Mouse (Mus musculus) stomach, postnatal 0 days (tissue): ENCODE results near the gene Hvcn1. TPM values are rescaled to one million over a fixed set of nuclear protein-coding genes. Genes with fewer than 3 reads are reported as not detected.

ENCODE experiments used
- ATAC-seq: fragments of 200-750 bp; cut with Nextera tagmentation; 2 replicates; pipeline ENCODE4 v1.8.0; 2017; ENCODE audit not compliant: low FRiP score, low TSS enrichment
- DNase-seq: peaks from one replicate; pipeline ENCODE4 v3.0.0-alpha.2; 2016; ENCODE audit warnings: low spot score
- H3K27ac ChIP-seq: fragments of 300-500 bp; sonication (generic); replicated peaks from 2 replicates; pipeline ENCODE4 v1.5.1; 2014; ENCODE audit warnings: mild to moderate bottlenecking, control low read depth
- H3K27me3 ChIP-seq: fragments of 300-500 bp; sonication (generic); 2 replicates; pipeline ENCODE4 v1.6.1; 2014; ENCODE audit warnings: low read length; ENCODE audit not compliant: control insufficient read depth, insufficient read depth
- H3K36me3 ChIP-seq: fragments of 300-500 bp; sonication (generic); 2 replicates; pipeline ENCODE4 v1.6.1; 2014; ENCODE audit warnings: low read length, mixed read lengths; ENCODE audit not compliant: control insufficient read depth, insufficient read depth
- H3K4me1 ChIP-seq: fragments of 300-500 bp; sonication (generic); replicated peaks from 2 replicates; pipeline ENCODE4 v1.6.1; 2014; ENCODE audit warnings: antibody characterized with exemption; ENCODE audit not compliant: control insufficient read depth, insufficient read depth
- H3K4me2 ChIP-seq: fragments of 300-500 bp; sonication (generic); replicated peaks from 2 replicates; pipeline ENCODE4 v1.6.1; 2014; ENCODE audit warnings: low read depth, mild to moderate bottlenecking, control low read depth, moderate library complexity
- H3K4me3 ChIP-seq: fragments of 300-500 bp; sonication (generic); 2 replicates; pipeline ENCODE4 v1.5.1; 2014; ENCODE audit warnings: low read depth, low read length, control low read depth
- H3K9ac ChIP-seq: fragments of 300-500 bp; sonication (generic); 2 replicates; pipeline ENCODE4 v1.6.1; 2014; ENCODE audit warnings: mild to moderate bottlenecking, low read length, control low read depth, mixed read lengths
- H3K9me3 ChIP-seq: fragments of 300-500 bp; sonication (generic); 2 replicates; pipeline ENCODE4 v1.6.1; 2016; ENCODE audit warnings: low read length; ENCODE audit not compliant: control insufficient read depth
- CTCF ChIP-seq: IDR thresholded peaks from 2 replicates; pipeline ENCODE4 v1.5.1; 2016; ENCODE audit warnings: antibody characterized with exemption, low read depth, mild to moderate bottlenecking, moderate library complexity
- EP300 ChIP-seq: optimal IDR thresholded peaks from 2 replicates; pipeline ENCODE3; 2016; ENCODE audit warnings: antibody characterized with exemption
- WGBS: fragments of 180-500 bp; shearing (Covaris S2); extraction: QIAGEN DNeasy Blood & Tissue Kit; methylation state at CpG from one replicate; pipeline ENCODE4 v1.1.7; 2014; 5-methylcytosine and 5-hydroxymethylcytosine counted together
- polyA plus RNA-seq: library from polyadenylated mRNA; unstranded; fragments of >200 nt; fragmentation: Nextera tagmentation; extraction: Ambion mirVana; gene quantifications from 2 replicates; pipeline ENCODE4 v1.2.1, GENCODE M21; 2015

Gene Hvcn1
- polyA plus RNA-seq, 1 experiment from 2014 or later, result 2.8 TPM

DNA sequence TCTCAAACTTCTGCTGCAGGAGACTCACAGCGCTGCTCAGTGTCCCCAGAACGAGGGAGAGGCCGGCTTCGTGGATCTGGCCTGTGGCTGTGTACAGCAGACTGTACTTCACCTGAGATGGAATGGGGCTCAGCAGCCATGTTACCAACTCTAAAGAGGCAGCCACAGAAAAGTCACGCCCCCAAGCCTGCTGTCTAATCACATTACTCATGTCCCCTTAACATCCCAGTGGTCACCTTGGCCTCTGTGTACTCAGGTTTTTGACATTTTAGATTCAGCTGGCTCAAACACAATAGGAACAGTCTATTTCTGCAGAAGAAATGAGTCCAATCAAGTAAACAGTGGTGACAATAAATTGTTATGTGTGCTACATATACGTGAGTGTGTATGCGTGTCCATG, 41.3 kb downstream of the Hvcn1 start:
- DNase-seq (no peak), ATAC-seq (no peak)
- Histone ChIP-seq H3K4me1 (no peaks in the 10 kb centered on the region), H3K36me3 (no peaks in the 10 kb centered on the region), H3K9me3 (no peaks in the 10 kb centered on the region), H3K27ac (no peak overlapping the region), H3K27me3 (no peaks in the 10 kb centered on the region), H3K4me3 (no peak overlapping the region), H3K4me2 (no peak overlapping the region), H3K9ac (no peak overlapping the region)
- TF ChIP-seq EP300 (no peak), CTCF (no peak)
- 91% methylated on average over 7 of the region's 7 CpGs for WGBS

GRCm38 (mm10) chr5:122249281-122249680, 42.7 kb downstream of the Hvcn1 start:
- no peak overlapping the region for H3K9ac ChIP-seq
- H3K27ac ChIP-seq, result no peak overlapping the region
- H3K4me1 ChIP-seq, result no peaks in the 10 kb centered on the region
- H3K27me3 ChIP-seq, result no peaks in the 10 kb centered on the region
- no peaks in the 10 kb centered on the region for H3K9me3 ChIP-seq
- ATAC-seq (no peak), DNase-seq (no peak)
- H3K4me3 ChIP-seq, result no peak overlapping the region
- 86% methylated on average over 4 of the region's 4 CpGs for WGBS
- H3K36me3 ChIP-seq, result no peaks in the 10 kb centered on the region
- H3K4me2 ChIP-seq, result no peak overlapping the region
- TF ChIP-seq EP300 (no peak), CTCF (no peak)

GRCm38 (mm10) chr5:122251895-122252606, 45.4 kb downstream of the Hvcn1 start:
- DNase-seq, result no peak
- no peak overlapping the region for H3K4me2 ChIP-seq
- H3K9ac ChIP-seq, result no peak overlapping the region
- no peak overlapping the region for H3K4me3 ChIP-seq
- peaks cover 9% of the 10 kb centered on the region for H3K36me3 ChIP-seq
- H3K9me3 ChIP-seq, result no peaks in the 10 kb centered on the region
- WGBS, result 94% methylated on average over 17 of the region's 17 CpGs
- H3K27me3 ChIP-seq, result no peaks in the 10 kb centered on the region
- no peak overlapping the region for H3K27ac ChIP-seq
- TF ChIP-seq EP300, result no peak
- TF ChIP-seq CTCF, result no peak
- no peak for ATAC-seq
- no peaks in the 10 kb centered on the region for H3K4me1 ChIP-seq

DNA sequence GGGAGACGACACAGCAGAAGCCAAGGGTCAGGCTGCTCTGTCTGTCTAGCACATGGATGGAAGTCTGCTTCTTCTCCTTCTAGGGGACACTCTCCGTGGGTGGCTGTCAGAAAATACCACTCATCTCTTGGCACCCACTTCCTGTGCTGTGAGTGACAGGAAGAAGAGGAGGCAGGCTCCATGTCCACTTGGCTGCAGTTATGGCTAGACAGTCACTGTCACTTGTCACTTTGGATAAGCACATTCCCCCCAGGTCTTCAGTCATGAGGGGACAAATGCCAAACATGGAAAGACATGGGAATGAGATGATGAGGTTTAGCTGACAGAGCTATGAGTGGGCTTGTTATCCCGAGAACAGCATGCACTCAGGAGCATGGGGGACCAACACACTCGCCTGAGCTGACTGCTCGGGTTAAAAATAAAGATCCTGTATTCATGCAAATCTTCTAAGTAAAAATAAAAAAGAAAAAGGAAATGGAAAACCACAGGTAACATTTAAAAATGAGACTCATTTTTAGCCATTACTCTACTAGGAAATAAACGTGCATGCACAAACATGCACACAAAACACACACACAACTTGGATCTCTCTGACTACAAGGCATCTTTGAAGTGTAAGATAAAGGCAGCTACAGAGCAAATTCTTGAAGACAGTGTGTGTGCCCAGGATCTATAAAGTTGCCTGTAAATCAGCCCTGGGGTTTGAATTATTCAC, 51.6 kb downstream of the Hvcn1 start:
- Histone ChIP-seq H3K27ac (no peak overlapping the region), H3K4me3 (no peak overlapping the region), H3K4me2 (no peak overlapping the region), H3K9me3 (no peaks in the 10 kb centered on the region), H3K4me1 (no peaks in the 10 kb centered on the region), H3K27me3 (no peaks in the 10 kb centered on the region), H3K36me3 (peaks cover 12% of the 10 kb centered on the region), H3K9ac (no peak overlapping the region)
- 77% methylated on average over 6 of the region's 6 CpGs for WGBS
- no peak for TF ChIP-seq CTCF
- TF ChIP-seq EP300, result no peak
- DNase-seq, result no peak
- no peak for ATAC-seq

- Histone ChIP-seq H3K27ac (no peak overlapping the region), H3K9me3 (no peaks in the 10 kb centered on the region), H3K4me3 (no peak overlapping the region), H3K9ac (no peak overlapping the region), H3K36me3 (0 out of 2 replicates have a peak, but pooled peaks cover 3% of the 10 kb centered on the region), H3K27me3 (no peaks in the 10 kb centered on the region), H3K4me1 (no peaks in the 10 kb centered on the region), H3K4me2 (no peak overlapping the region)
- no peak for DNase-seq
- WGBS, result 55% methylated on average over 7 of the region's 7 CpGs
- TF ChIP-seq CTCF (peak; percentile 49; the same call in 1 of the 2 replicates), EP300 (no peak)
- ATAC-seq, result no peak
Measured at GRCm38 (mm10) chr5:122262104-122262503, 55.5 kb downstream of the Hvcn1 start.
